Mouse (Mus musculus) bone marrow, adult 2 months (tissue): ENCODE results near the gene Gm11634.

Experiments used
- CTCF ChIP-seq: fragments of 200-500 bp; IDR thresholded peaks from 2 replicates; pipeline ENCODE4 v1.5.1; 2011; ENCODE audit warnings: low read length, control low read depth; ENCODE audit not compliant: control insufficient read depth, insufficient read depth
- POLR2A ChIP-seq: fragments of 200-500 bp; IDR thresholded peaks from 2 replicates; pipeline ENCODE4 v1.6.1; 2011; ENCODE audit warnings: low read depth, mild to moderate bottlenecking, control low read depth, low read length, borderline replicate concordance; ENCODE audit not compliant: control insufficient read depth

DNA sequence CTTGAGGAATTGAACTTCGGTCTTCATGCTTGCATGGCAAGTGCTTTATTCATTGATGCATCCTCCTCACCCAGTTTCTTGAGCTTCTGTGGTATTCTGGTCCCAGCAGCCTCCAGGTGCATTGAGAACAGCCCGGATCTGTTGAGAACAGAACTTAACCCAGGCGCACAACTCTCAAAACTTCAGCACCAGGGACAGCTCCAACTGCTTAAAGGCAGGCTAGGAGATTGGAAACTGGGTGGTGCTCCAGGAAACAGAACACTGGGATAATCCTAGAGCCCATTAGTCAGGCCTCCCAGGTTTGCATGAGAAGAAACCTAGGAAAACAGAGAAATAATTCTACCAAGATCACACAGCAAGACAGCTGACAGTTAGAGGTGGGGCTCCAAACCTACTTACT, 3.4 kb upstream of the Gm11634 start:
- TF ChIP-seq POLR2A (no peak), CTCF (no peak)
